Mouse (Mus musculus): ENCODE results near the gene Bphl. TPM values are rescaled to one million over a fixed set of nuclear protein-coding genes. Genes with fewer than 3 reads are reported as not detected.
"Not testable (repeated sequence)": the region's sequence is repeated elsewhere in the genome, so short reads cannot be mapped to it uniquely, and the experiment has no call there.

Gene Bphl
- polyA plus RNA-seq, 1 experiment from 2014 or later: 66.7 TPM

DNA sequence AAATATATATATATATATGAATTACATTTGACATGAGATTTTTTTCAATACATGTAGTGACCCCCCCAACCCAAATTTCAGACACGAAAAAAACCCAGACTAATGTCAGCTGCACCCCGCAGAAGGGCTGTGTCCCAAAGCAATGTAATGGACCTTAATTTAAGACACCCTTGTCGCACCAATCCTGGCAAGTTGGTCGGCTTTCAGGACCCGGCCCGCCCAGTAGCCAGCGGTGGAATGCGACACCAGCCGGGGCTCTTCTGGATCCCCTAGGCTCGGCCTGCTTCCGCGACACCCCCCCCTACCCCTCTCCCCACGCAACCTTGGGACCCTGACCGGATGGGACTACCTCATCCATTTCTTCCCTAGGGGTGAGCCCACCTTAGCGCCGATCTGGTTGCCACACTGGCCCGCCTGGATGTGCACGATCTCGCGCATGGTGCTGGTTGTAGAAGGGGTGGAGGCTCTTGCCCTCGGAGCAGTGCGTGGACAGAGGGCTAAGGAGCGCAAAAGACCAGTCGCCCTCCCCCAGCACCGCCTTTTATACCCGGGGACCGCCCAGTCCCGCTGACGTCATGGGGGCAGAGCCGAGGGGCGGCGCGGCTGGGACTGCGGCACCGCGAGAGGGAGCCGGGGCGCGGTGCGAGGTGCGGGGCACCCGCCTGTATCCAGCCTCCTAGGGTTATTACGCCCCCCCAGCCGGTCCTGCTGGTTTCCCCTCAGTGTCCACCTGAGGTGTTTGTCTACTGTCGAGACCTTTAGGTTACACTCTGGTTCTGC lies 40.3 kb downstream of the Bphl start, which contains the start of gene Tubb2a:
TSS of gene Tubb2a (minus strand) at position 516 of the 780 bp plus-strand sequence.
- H3K27ac ChIP-seq: no peak within 1 kb of the TSS
- H3K9me3 ChIP-seq (replicated peaks): no peaks in the 10 kb centered on the region
- peaks cover 19% of the 10 kb centered on the region for H3K4me1 ChIP-seq
- peaks cover 11% of the 10 kb centered on the region for H3K36me3 ChIP-seq
- peak within 1 kb of the TSS; percentile 69 for H3K4me3 ChIP-seq (replicated peaks)
- H3K9ac ChIP-seq: peak within 1 kb of the TSS; percentile 79
- WGBS: 1% methylated on average over 45 of the region's 45 CpGs
- 0 out of 2 replicates have a peak, but pooled peaks cover 5% of the 10 kb centered on the region for H3K27me3 ChIP-seq
- H3K4me2 ChIP-seq: peak within 1 kb of the TSS; percentile 97
- peak; percentile 93 for ATAC-seq (replicated peaks; ENCODE audit: low FRiP score)

DNA sequence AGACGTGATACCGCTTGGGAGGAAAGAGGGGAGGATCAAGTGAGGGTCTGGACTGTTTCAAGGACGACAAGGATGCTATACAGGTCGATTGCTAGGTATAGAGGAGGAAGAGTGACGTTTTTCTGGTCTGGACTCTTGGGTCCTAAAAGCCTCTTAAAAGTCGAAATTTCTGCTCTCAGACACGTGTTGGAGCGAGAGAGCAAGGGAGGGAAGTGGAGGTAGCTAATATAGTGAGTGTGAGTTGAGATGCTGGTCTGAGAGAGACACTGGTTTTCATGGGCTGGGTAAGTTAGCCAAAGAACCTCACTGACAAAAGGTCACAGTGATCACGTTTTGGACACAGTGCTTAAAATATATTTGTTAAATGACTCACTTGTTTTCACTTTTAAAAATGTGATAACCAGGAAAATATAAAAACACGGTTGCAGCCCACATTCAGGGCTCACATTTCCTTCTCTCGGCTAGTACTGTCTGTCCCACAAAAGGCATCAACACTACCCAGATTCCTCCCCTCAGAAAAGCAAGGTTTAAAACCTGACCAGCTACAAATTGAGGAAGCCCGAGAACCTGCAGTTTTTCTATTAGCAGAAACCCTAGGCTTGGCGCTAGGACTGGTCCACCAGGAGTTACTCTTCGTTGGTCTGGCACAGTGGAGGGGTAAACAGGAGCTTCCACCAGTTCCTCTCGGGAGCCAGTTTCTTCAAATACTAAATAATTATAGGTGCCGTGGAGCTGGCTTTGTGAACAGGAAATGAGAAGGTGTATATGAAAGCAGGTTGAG lies 41.3 kb downstream of the Bphl start:
- peak overlapping the region; percentile 69 for H3K4me3 ChIP-seq (replicated peaks)
- WGBS: 38% methylated on average over 16 of the region's 16 CpGs
- H3K27me3 ChIP-seq: 0 out of 2 replicates have a peak, but pooled peaks cover 5% of the 10 kb centered on the region
- H3K27ac ChIP-seq: no peak overlapping the region
- peak overlapping the region; percentile 79; the same call in 1 of the 2 replicates for H3K9ac ChIP-seq
- peaks cover 7% of the 10 kb centered on the region for H3K36me3 ChIP-seq
- peak overlapping the region; percentile 97 for H3K4me2 ChIP-seq
- H3K9me3 ChIP-seq (replicated peaks): no peaks in the 10 kb centered on the region
- peak; percentile 26; the same call in 1 of the 2 replicates for ATAC-seq (replicated peaks; ENCODE audit: low FRiP score)
- peaks cover 19% of the 10 kb centered on the region for H3K4me1 ChIP-seq

DNA sequence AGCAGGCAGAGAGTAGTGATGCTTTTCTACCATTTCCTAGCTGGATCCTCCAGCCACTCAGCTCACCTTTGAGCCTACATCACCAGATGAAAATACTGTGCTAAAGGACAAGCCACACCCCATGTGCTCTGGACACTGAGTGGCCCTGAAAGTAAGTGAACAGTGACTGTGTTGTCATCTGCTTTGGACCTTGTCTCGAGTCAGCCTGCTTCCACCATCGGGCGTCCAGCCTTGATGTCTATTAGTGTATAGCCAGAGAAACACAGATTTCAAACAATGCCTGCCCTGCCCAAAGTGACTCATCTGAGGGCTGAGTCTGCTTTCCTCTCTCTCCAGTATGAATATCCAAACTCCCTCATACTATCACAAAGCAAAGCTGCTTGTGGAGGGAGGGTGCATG lies 42.4 kb downstream of the Bphl start:
- no peak overlapping the region for H3K27ac ChIP-seq
- no peak overlapping the region for H3K4me3 ChIP-seq (replicated peaks)
- ATAC-seq (replicated peaks; ENCODE audit: low FRiP score): no peak
- 77% methylated on average over 3 of the region's 3 CpGs for WGBS
- H3K4me1 ChIP-seq: peaks cover 19% of the 10 kb centered on the region
- 0 out of 2 replicates have a peak, but pooled peaks cover 5% of the 10 kb centered on the region for H3K27me3 ChIP-seq
- no peaks in the 10 kb centered on the region for H3K9me3 ChIP-seq (replicated peaks)
- no peak overlapping the region for H3K4me2 ChIP-seq
- no peak overlapping the region for H3K9ac ChIP-seq
- H3K36me3 ChIP-seq: 0 out of 2 replicates have a peak, but pooled peaks cover 6% of the 10 kb centered on the region

DNA sequence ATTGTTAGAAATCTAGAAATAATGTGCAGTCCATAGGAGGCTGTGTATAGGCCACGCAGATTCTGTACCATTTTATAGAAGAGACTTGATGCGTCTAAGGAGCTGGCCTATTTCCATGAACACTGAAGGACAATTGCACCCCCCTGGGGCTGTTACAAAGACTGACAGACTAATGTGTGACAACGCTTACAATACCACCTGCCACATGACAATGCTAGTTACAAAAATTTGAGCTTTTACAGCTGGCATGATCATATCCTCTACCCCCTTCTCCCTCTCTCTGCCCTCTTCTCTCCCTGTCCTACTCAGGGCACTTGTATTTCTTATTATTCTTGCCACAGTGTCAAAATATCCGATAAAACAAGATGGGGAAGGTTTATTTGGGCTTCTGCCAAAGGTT lies 44.5 kb downstream of the Bphl start:
- no peak overlapping the region for H3K27ac ChIP-seq
- no peak overlapping the region for H3K4me3 ChIP-seq (replicated peaks)
- peaks cover 13% of the 10 kb centered on the region for H3K4me1 ChIP-seq
- H3K27me3 ChIP-seq: 0 out of 2 replicates have a peak, but pooled peaks cover 5% of the 10 kb centered on the region
- no peaks in the 10 kb centered on the region for H3K36me3 ChIP-seq
- 78% methylated on average over 4 of the region's 4 CpGs for WGBS
- no peak overlapping the region for H3K4me2 ChIP-seq
- H3K9me3 ChIP-seq (replicated peaks): no peaks in the 10 kb centered on the region
- no peak overlapping the region for H3K9ac ChIP-seq
- no peak for ATAC-seq (replicated peaks; ENCODE audit: low FRiP score)

DNA sequence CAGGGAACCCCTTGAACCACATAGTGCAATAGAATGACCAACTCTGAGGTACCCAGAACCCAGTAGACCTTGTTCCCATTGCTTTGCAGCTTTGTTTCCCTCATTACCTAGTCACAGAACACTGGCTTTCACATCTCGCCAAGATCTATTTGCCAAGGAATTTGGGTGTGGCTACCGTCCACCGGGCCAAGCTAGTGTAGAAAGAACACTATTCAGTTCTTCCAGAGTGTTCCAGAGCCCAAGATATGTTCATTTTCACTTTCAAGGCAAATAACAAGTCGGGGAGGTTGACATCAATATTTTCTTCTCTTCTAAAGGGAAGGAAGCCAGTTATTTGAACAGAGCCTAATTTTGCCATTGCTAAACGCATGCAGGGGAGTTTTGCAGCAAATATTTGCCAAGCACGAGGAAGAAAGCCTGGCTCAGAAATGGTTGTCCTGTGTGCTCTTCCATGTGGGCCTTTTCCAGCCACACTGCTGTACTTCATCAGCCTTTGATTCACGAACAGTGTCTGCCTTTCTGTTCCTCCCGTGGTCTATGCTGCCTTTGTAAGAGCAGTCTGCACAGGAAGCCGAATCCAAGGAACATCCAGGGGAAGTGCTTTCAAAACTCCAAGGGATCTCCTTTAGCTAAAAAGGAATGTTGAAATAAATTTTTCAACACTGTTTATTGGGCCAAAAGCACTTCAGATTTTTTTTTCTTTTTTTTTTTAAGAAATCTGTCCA lies 46.8 kb downstream of the Bphl start:
- no peak for ATAC-seq (replicated peaks; ENCODE audit: low FRiP score)
- Histone ChIP-seq H3K36me3 (no peaks in the 10 kb centered on the region), H3K4me2 (no peak overlapping the region), H3K27me3 (0 out of 2 replicates have a peak, but pooled peaks cover 2% of the 10 kb centered on the region), H3K9me3 (replicated peaks) (no peaks in the 10 kb centered on the region), H3K4me1 (peaks cover 5% of the 10 kb centered on the region; the same call in 1 of the 2 replicates), H3K27ac (no peak overlapping the region), H3K4me3 (replicated peaks) (no peak overlapping the region), H3K9ac (no peak overlapping the region)
- 68% methylated on average over 9 of the region's 9 CpGs for WGBS

DNA sequence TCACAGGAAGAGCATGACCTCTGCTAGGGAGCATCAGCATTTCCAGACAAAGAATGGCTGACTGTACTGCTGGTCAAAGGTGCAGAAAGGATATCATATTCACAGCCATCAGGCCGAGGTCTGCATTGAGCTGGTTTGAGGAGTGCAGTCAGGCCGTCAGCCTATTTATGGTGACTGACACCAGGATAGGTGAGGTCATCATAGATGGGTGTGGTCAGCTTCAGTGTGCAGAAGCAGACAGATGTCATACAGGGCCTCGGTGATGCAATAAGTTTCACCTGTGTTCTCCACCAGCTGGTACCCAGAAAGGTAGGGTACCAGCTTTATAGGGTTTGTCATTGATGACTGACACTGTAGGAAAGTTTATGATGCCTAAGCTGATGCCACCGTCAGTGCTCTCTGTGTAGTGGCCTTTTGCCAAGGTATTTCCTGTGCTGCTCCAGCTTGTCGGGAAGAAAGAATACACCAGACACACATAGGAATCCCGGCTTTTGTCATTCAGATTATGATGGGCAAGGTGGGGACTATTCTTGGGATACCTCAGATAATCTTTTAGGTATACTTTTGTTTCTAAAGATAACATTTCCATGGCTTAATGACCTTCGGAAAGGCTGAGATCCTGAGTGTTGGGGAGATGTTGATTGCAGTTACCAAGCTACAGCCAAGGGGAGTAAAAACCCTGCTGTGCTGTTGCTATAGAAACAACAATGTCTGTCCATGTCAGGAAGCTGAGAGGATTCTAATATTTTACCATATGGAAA lies 49.8 kb downstream of the Bphl start:
- no peaks in the 10 kb centered on the region for H3K9me3 ChIP-seq (replicated peaks)
- H3K27ac ChIP-seq: no peak overlapping the region
- no peak overlapping the region for H3K9ac ChIP-seq
- peaks cover 5% of the 10 kb centered on the region; the same call in 1 of the 2 replicates for H3K4me1 ChIP-seq
- no peaks in the 10 kb centered on the region for H3K27me3 ChIP-seq
- no peak overlapping the region for H3K4me2 ChIP-seq
- no peaks in the 10 kb centered on the region for H3K36me3 ChIP-seq
- no peak for ATAC-seq (replicated peaks; ENCODE audit: low FRiP score)
- WGBS: 54% methylated on average over 7 of the region's 7 CpGs
- no peak overlapping the region for H3K4me3 ChIP-seq (replicated peaks)

DNA sequence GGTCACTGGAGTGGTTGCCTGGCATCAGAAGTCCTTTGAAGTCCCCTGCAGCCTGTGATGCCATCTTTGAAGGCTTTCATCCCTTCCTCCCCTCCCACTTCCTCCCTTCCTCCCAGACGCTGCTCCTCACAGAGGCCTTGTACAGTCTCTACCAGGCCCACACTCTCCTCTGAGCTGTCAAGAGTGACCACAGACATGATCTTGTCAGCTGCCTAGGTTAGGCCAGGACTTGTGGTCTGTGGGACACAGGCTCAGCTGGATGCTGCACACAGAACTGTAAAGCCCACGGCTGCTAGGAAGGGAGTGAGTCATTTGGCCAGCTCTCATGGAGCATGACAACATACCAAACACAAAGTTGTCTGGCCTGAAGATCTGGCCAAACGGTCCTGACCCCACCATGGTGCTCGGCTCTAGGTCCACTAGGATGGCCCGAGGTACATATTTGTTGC lies 50.8 kb downstream of the Bphl start:
- H3K27me3 ChIP-seq; H3K4me1 ChIP-seq; H3K27ac ChIP-seq; H3K9ac ChIP-seq; H3K4me3 ChIP-seq (replicated peaks); H3K4me2 ChIP-seq; ATAC-seq (replicated peaks; ENCODE audit: low FRiP score); H3K36me3 ChIP-seq; H3K9me3 ChIP-seq (replicated peaks): not testable (repeated sequence)
- WGBS: 42% methylated on average over 5 of the region's 5 CpGs

DNA sequence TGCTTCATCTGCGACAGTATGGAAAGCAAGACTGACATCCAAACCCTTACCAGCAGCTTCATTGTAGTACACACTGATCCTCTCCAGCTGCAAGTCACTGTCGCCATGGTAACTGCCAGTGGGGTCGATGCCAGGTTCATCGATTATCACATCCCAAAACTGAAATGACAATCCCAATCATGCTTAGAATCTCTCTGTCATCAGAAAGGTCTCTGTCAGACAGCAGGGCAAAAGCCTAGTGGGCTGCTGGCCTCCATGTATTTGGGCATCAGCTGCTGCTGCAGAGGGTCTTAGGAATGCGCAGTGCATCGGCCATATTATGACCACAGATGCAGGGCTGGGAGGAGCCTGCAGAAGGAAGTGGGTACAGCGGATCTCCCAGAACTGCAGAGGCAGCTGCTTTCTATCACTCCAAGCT lies 51.5 kb downstream of the Bphl start:
- WGBS: 72% methylated on average over 7 of the region's 7 CpGs
- no peak overlapping the region for H3K4me2 ChIP-seq
- ATAC-seq (replicated peaks; ENCODE audit: low FRiP score): no peak
- H3K9me3 ChIP-seq (replicated peaks): no peaks in the 10 kb centered on the region
- H3K27ac ChIP-seq: peak overlapping the region; percentile 23; the same call in 1 of the 2 replicates
- no peaks in the 10 kb centered on the region for H3K36me3 ChIP-seq
- no peaks in the 10 kb centered on the region for H3K27me3 ChIP-seq
- H3K4me3 ChIP-seq (replicated peaks): no peak overlapping the region
- H3K9ac ChIP-seq: no peak overlapping the region
- peaks cover 5% of the 10 kb centered on the region; the same call in 1 of the 2 replicates for H3K4me1 ChIP-seq

DNA sequence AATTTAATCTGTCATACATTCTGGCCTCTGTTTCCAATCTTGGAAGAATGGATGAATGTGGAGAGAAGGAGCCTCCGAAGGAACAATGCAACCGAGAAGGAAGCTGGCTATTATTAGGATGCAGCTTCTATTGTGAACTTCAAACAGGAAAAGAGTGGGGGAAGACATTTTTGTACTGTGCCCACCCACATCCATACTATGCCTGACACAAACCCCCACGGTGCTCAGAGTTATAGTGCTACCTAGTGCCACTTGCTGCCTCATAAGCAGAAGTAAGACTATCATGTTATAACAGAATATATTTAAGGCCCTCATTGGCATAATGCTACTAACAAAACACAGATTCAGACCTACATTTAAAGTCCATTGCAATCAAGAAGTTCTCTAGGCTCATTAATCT lies 52.0 kb downstream of the Bphl start:
- H3K4me2 ChIP-seq: no peak overlapping the region
- H3K9me3 ChIP-seq (replicated peaks): no peaks in the 10 kb centered on the region
- H3K36me3 ChIP-seq: no peaks in the 10 kb centered on the region
- WGBS: 70% methylated on average over 3 of the region's 3 CpGs
- no peak for ATAC-seq (replicated peaks; ENCODE audit: low FRiP score)
- no peaks in the 10 kb centered on the region for H3K27me3 ChIP-seq
- H3K9ac ChIP-seq: no peak overlapping the region
- H3K4me1 ChIP-seq: peaks cover 5% of the 10 kb centered on the region; the same call in 1 of the 2 replicates
- peak overlapping the region; percentile 23; the same call in 1 of the 2 replicates for H3K27ac ChIP-seq
- no peak overlapping the region for H3K4me3 ChIP-seq (replicated peaks)

DNA sequence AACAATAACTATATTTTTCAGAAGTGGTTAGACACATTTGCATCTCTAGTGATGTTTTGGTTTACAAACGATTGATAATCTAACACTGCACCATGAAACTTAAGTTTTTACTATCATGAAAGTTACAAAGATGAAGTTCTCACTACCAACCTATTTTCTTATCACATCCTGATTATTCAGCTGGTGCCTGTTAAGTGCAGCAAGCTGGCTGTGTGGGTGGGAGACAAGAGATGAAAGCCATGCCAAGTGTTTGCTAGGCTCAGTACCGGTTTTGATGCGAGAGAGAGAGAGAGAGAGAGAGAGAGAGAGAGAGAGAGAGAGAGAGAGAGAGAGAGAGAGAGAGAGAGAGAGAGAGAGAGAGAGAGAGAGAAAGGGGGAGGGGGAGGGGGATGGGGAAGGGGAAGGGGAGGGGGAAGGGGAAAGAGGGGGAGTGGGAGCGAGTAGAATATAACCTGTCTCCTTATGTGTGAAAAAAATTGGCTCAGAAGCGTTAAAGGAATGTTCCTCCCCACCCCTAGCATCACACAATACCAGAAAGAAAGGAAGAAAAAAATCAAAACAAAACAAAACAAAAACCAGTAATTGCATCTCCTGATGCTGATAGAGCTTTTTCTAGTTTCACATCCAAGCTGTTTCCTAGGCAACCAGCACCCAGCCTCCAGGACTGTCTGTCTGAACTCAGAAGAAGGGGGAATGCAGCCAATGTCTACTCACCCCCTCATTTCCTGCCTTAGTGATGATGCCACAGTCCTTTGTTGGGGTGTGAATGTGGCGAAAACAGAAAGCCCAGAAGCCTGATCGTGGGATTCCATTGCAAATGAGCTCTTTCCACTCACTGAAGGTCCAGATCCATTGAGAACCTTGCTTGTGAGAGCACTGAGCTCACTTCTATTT lies 58.4 kb downstream of the Bphl start:
- Histone ChIP-seq H3K4me3 (replicated peaks) (no peak overlapping the region), H3K9ac (no peak overlapping the region), H3K27ac (peak overlapping the region; percentile 54; the same call in 1 of the 2 replicates), H3K27me3 (no peaks in the 10 kb centered on the region), H3K4me2 (no peak overlapping the region), H3K4me1 (peaks cover 10% of the 10 kb centered on the region), H3K36me3 (no peaks in the 10 kb centered on the region), H3K9me3 (replicated peaks) (no peaks in the 10 kb centered on the region)
- no peak for ATAC-seq (replicated peaks; ENCODE audit: low FRiP score)
- 62% methylated on average over 7 of the region's 7 CpGs for WGBS

All from kidney, embryonic 15.5 days (tissue).